Mouse (Mus musculus) cerebellum, adult 2 months (tissue): ENCODE results near the gene Pip4k2b.

Experiments
- CTCF ChIP-seq: fragments of 200-500 bp; IDR thresholded peaks from 2 replicates; pipeline ENCODE4 v1.5.1; 2011; ENCODE audit warnings: low read depth, mild to moderate bottlenecking, control low read depth, low read length, moderate library complexity, borderline replicate concordance; ENCODE audit not compliant: insufficient read depth
- POLR2A ChIP-seq: fragments of 200-500 bp; IDR thresholded peaks from 2 replicates; pipeline ENCODE4 v1.6.1; 2011; ENCODE audit warnings: low read length, control low read depth, borderline replicate concordance; ENCODE audit not compliant: insufficient read depth

GRCm38 (mm10) chr11:97697199-97697890 is 47.2 kb downstream of the Pip4k2b start:
- TF ChIP-seq CTCF (no peak), POLR2A (no peak)
